Mouse (Mus musculus): ENCODE data around the gene Kif3c.

DNA sequence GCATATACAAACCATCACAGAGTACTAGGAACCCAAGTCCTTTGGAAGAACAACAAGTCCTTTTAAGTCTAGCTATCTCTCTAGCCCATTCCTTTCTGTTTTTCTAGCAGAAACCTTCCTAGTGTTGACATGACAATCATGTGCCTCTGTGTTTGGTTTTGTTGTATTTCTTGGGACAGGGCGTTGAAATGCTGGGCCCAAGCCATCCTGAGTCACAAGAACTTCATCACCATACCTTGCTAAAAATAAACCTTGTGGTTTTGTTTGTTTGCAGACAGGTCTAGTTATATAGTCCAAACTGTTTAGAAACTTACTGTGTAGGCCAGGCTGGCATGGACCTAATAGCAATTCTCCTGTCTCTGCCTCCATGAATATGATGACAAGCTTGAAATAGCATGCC is 57.9 kb downstream of the Kif3c start:
- TF ChIP-seq GATA1 (IDR thresholded peaks at IDR 0.05; ENCODE audit: low read depth, low read length) (no peak), CTCF (IDR thresholded peaks at IDR 0.05 in 2 of 3, conservative IDR thresholded peaks at IDR 0.05 in 1 of 3; ENCODE audit: control insufficient read depth in 1 of 3, insufficient read depth in 1 of 3, low read depth in 2 of 3, low read length in 3 of 3, poor library complexity in 1 of 3, severe bottlenecking in 1 of 3) (no peak), E2F4 (IDR thresholded peaks at IDR 0.05; ENCODE audit: borderline replicate concordance, low read depth, low read length) (no peak), USF2 (IDR thresholded peaks at IDR 0.05; ENCODE audit: borderline replicate concordance in 1 of 2, insufficient read depth in 1 of 2, low read depth in 1 of 2, low read length in 2 of 2) (no peak), SMC3 (IDR thresholded peaks at IDR 0.05; ENCODE audit: low read depth, low read length) (no peak), ZNF384 (IDR thresholded peaks at IDR 0.05; ENCODE audit: low read depth, low read length) (no peak), MAFK (IDR thresholded peaks at IDR 0.05; ENCODE audit: borderline replicate concordance, low read depth, low read length) (no peak), POLR2AphosphoS5 (IDR thresholded peaks at IDR 0.05; ENCODE audit: borderline replicate concordance, low read depth, low read length) (no peak)
